Mouse (Mus musculus) T-helper 2 cell (primary cell): ENCODE measurements around the gene Cav2.

Source experiments
- in situ Hi-C: fragments of 300-600 bp; cut with MboI, MseI; formaldehyde crosslinking; loops from one replicate; pipeline ENCODE4 v1.15.1; 2025; ENCODE audit warnings: high pct_unique_total_duplicates

Gene Cav2

GRCm38 (mm10) chr6:17280939-17281756 lies at the start of gene Cav2:
TSS of gene Cav2 (plus strand) at chr6:17281185.
- in situ Hi-C loops: no loop called here

GRCm38 (mm10) chr6:17239693-17240092 lies 41.3 kb upstream of the Cav2 start:
- in situ Hi-C loops: no loop called here

- in situ Hi-C loops: no loop called here
Observed at GRCm38 (mm10) chr6:17241013-17241412, 40.0 kb upstream of the Cav2 start.

DNA sequence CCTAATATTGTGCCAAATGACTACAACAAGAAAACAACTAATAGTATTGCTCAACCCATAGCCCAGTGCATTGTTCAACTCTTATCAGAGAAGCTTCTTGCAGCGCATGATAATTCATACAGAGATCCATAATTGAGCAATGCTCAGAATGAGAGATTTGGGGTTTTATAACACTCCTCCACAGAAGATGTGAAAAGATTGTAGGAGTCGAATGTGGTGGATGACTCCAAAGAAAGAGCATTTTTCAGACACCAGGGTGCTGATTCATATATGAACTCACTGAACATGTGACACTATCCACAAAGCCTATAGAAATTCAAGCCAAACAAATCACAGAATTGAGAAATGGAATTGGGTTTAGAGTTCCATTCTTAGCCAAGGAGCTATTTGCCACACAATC lies 34.0 kb upstream of the Cav2 start:
- in situ Hi-C loops: no loop called here

DNA sequence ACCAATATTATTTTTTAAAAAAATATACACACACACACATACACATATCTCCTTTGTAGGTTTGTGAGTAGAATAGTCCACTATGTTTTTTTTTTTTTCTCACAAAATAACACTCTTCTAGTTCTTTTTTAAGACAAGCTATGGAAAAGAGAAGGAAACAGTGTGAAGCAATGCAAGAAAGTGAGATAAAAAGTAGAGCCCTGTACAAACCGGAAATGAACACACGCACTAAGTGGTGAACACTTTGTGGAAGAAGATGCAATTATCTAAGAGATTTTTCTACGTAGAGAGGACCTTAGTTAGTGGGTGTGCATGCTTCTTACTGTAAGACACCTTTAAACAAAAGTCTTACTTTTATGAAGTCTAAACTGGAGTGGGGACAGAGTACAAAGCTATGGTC lies 33.3 kb upstream of the Cav2 start:
- in situ Hi-C loops: no loop called here

DNA sequence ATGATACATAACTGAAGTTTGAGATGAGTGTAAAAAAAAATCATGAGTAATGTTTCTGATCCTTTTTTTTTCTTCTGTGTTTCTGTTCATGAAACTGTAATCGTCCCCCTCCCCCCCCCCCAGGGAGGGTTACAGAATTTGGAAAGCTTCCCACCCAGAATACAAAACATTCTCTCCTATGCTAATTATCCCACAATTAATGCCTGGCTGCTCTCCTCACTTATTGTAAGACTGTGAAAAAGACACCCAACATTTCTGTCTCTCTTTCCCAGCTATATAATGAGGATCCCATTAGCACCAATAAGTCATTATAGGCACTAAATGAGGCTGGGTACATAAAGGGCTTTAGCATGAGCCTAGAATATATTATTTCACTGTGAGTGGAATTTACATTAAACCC lies 32.7 kb upstream of the Cav2 start:
- in situ Hi-C loops: no loop called here

- in situ Hi-C loops: no loop called here
Observed at GRCm38 (mm10) chr6:17251958-17252357, 29.0 kb upstream of the Cav2 start.

DNA sequence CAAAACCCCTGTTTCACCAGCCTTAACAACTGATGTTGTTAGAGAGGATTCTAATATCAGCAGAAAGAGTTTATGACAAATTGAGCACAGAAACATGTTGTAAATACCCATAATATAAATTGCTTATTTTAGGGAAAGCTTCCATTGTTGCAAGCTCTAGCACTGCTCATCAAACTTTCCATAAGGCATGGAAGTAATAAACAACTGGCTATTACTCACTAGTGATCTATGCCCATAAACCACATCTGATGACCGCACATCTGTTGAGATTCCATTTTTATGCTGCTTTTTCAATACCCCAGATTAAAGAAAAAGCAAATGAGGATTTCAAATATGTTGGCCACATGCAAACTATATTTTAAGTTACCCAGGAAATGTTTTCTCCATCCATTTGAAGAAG lies 22.8 kb upstream of the Cav2 start:
- in situ Hi-C loops: no loop called here

GRCm38 (mm10) chr6:17258911-17259310 lies 22.1 kb upstream of the Cav2 start:
- in situ Hi-C loops: no loop called here

DNA sequence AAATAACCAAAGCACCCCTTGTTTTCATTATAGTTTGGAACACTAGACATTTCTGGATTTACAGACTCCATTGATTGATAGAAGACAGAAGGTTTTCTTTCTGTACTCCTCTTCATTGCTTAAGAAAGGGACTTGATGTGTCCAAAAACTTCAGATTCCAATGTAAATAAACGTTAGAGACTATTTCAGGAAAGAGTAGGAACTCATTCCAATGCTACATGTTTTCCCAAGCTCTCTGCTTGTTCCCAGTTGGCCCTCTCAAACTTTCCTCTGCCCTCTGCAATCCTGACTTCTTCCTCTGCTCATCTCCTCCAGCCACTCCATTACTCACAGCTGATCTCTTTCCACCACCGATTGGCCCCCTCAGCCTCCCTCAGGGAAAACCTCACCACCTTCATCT lies 18.2 kb upstream of the Cav2 start:
- in situ Hi-C loops: no loop called here

- in situ Hi-C loops: no loop called here
Observed at GRCm38 (mm10) chr6:17265043-17265442, 15.9 kb upstream of the Cav2 start.

DNA sequence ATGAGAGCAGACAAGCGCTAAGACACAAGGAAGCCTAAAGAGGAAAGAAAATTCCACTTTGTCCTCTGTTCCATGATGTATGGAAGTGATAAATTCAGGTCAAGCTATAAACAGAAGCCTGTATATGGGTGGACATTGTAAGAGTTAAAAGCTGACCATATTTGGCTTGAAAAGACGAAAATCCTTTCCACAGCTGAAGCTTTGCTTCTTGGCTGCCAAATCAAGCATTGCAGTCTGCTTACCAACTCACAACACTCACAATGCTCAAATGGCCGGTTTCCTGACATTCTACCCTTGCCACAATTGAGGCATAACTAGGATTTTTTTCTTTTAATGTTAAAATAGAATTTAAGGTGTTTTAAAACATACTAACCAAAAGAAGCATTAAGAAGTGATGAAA lies 14.5 kb upstream of the Cav2 start:
- in situ Hi-C loops: no loop called here

DNA sequence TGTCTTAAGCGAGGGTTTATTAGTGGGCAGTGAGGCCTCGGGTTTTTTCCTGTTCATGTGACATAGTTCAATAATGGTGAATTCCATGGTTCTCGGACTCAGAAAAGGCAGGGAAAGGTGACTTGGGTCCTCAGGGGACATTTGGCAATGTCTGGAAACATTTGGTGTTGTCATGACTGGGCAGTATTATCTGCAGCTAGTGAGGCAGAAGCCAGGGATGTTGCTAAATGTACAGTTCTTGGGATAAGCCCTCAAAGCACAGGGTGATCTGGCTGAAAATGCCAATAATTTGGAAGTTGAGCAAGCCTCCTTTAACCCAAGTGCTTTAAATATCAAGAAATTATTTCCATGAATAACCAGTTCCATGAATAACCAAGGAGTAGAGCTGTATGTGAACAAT lies 2.6 kb upstream of the Cav2 start:
- in situ Hi-C loops: no loop called here

- in situ Hi-C loops: no loop called here
Observed at GRCm38 (mm10) chr6:17281757-17282092, 740 bp downstream of the Cav2 start.

DNA sequence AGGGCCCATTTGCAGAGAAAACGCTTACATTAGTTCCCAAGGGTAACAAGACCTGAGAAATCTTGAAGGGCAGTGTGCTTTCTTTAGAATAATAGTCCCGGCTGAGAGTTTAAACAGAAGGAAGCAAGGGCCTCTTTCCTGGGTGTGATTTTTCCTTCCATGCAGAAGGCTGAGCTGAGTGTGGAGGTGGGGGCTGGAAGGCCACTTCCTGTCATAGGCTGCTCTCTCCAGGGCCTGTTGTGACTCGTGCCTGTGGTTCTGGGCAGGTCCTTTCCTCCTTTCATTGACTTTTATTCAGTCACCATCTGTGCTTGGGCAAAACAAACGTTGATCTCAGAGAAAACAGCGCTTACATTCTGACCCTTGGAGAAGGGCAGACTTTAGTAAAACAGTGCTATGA lies 1.2 kb downstream of the Cav2 start:
- in situ Hi-C loops: no loop called here

DNA sequence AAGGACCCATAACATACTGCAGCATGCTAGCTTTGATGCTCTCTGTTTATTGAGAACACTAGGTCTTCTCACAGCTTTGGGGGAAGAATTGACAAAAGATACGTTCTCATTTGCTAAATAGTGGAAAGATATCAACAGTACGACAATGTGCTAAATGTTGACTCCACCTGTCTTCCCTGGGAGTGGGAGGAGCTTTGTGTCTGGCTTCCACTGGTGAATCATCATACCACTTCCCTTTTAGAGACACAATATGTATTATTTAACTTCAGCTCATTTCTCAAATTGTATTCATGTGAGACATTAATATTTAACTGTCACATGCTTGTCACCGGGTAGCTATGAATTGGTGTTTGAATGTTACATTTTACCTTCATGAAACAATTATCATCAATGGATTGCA lies 2.8 kb downstream of the Cav2 start:
- in situ Hi-C loops: no loop called here

GRCm38 (mm10) chr6:17286381-17286780 lies 5.4 kb downstream of the Cav2 start:
- in situ Hi-C loops: no loop called here

- in situ Hi-C loops: no loop called here
Observed at GRCm38 (mm10) chr6:17295116-17295515, 14.1 kb downstream of the Cav2 start.

DNA sequence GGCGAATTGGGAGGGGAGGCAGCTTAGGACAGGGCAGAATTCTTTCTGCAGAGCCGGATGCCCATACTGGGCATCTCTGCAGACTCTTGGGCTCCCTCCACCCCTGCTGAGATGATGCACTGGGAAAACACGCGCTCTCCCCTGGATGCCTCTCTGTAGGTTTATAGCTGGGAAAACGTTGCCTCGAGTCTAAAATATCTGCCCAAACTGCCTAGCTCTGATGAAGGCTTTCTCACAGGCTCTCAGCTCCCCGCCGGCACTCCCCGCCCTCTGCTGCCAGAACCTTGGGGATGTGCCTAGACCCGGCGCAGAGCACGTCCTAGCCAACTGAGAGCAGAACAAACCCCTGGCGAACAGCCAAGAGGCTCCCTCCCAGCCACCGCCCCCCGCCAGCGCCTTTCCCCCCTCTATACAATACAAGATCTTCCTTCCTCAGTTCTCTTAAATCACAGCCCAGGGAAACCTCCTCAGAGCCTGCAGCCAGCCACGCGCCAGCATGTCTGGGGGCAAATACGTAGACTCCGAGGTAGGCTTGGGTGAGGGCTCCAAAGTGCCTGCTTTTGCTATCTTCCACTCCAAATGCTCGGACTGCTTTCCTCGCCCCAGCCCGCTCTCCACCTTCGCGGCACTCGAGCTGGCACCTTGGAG lies 25.1 kb downstream of the Cav2 start, which contains the start of gene Cav1:
Cav1 (plus strand) TSS at position 382 of the 648 bp plus-strand sequence.
- in situ Hi-C loops: no loop called here

- in situ Hi-C loops: no loop called here
Observed at GRCm38 (mm10) chr6:17306602-17307325, 25.8 kb downstream of the Cav2 start.

GRCm38 (mm10) chr6:17307461-17308115 lies 26.6 kb downstream of the Cav2 start:
- in situ Hi-C loops: no loop called here

- in situ Hi-C loops: no loop called here
Observed at GRCm38 (mm10) chr6:17308661-17309060, 27.7 kb downstream of the Cav2 start.
